Mouse (Mus musculus) lung, postnatal 10 days (tissue): Measurements from ENCODE around the gene Cdc34.
A peak's percentile ranks its signal among the peaks of the same experiment; 100 is the strongest.
"Not testable (repeated sequence)": the region's sequence is repeated elsewhere in the genome, so short reads cannot be mapped to it uniquely, and the experiment has no call there.

ENCODE experiments used
- DNase-seq: peaks from one replicate; pipeline ENCODE4 v3.0.0; 2021

Gene Cdc34

DNA sequence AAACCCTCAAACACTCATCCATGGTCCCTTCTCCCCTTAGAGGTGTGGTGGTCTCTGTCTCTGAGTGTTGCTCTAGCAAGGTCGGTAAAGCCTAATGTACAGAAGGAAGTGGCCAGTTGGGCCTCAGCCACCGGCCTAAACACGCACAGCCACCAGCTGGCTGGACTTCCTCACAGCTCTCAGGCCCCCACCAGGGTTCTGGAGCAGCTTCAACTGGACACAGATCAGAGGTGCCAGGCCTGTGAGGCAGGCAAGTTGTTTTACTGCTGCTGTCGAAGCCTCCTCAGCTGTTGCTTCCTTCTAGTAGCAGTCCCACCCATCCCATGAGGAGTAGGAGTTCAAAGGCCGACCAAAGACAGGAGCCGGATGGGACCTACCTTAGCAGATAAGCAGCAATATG, 15.9 kb downstream of the Cdc34 start:
- peak; percentile 71 for DNase-seq

DNA sequence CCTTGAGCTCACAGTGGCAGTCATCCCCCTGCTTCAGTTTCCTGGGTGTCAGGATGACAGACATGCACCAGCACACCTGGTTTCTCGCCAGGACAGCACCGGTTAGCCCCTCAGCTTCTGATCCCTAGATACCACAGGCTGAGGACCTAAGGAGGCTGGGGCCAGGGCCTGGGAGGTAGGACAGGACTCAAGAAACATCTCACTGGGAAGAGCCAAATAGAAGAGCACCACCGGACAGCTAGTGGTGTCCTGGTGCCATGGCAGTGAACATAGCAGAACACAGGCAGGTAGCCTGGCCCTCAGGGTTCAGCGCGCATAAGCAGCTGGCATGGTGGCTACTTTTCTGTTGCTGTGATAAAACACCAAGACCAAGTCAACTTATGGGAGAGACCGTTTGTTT, 16.5 kb downstream of the Cdc34 start:
- DNase-seq: no peak

DNA sequence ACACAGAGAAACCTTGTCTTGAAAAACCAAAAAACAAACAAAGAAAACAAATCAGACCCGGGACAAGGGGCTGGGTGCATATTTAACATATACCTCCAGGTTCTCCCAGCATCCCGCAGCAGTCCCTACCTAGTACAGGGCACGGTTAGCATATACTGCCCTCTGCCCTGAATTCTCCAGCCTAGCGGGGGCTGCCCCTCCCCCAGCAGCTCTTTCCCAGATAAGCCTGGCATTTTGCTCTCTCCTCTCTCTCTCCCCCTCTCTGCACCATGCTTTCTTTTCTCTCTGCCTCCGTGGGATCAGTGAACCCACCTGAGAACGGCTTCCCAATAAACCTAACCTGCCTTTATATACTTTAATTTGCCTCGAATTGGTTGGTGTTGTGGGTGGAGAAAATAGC, 18.7 kb downstream of the Cdc34 start:
- no peak for DNase-seq

DNA sequence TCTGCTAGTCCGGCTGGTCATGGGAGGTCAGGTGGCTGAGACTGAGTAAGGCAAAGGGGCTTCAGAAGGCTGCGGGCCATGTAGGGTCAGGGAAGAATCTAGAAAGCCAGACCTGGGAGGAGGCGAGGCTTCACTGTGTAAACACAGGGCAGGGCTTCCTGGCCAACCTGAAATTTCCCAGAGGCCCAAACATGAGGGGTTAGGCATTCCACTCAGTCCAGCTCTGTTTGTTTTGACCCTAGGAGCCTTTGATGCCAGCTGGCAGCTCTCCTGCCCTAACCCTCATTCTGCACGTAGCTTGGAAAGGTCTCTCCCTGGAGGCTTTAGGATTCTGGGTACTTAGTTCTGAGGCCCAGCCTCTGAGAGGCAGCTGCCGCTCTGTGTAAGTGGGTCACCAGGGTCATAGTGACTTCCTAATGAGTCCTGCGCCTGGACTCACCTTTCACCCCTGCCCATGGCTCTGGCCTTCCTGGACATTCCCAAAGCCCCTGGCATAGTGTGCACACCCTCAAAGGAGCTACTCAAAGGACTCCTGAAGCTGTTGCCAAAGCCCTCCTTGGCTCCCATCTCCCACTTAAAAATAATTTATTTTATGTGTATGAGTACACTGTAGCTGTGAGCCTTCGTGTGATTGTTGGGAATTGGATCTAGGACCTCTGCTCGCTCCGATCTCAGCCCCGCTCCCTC, 19.6 kb downstream of the Cdc34 start:
- peak; percentile 81 for DNase-seq

DNA sequence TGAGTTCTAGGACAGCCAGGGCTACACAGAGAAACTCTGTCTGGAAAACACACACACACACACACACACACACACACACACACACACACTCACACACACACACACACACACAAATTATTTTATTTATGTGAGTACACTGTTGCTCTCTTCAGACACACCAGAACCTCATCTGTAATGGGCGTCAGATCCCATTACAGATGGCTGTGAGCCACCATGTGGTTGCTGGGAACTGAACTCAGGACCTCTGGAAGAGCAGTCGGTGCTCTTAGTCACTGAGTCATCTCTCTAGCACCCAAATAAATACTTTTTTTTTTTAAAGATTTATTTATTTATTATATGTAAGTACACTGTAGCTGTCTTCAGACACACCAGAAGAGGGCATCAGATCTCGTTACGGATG, 21.0 kb downstream of the Cdc34 start:
- not testable (repeated sequence) for DNase-seq

DNA sequence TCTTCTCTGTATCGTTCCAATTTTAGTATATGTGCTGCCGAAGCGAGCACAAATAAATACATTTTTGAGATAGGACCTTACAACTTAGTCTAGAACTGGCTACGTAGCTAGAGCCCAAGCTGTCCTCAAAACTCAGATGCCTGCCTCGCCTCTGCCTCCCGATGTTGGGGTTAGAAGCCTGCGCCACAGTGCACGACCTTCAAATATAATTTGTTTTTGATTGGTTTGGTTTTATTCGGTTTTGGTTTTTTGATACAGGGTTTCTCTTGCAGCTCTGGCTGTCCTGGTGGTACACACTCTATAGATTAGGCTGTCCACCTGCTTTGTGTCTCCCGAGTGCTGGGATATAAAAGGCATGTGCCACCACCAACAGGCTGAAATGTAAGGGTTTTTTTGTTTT, 21.5 kb downstream of the Cdc34 start:
- DNase-seq: no peak

DNA sequence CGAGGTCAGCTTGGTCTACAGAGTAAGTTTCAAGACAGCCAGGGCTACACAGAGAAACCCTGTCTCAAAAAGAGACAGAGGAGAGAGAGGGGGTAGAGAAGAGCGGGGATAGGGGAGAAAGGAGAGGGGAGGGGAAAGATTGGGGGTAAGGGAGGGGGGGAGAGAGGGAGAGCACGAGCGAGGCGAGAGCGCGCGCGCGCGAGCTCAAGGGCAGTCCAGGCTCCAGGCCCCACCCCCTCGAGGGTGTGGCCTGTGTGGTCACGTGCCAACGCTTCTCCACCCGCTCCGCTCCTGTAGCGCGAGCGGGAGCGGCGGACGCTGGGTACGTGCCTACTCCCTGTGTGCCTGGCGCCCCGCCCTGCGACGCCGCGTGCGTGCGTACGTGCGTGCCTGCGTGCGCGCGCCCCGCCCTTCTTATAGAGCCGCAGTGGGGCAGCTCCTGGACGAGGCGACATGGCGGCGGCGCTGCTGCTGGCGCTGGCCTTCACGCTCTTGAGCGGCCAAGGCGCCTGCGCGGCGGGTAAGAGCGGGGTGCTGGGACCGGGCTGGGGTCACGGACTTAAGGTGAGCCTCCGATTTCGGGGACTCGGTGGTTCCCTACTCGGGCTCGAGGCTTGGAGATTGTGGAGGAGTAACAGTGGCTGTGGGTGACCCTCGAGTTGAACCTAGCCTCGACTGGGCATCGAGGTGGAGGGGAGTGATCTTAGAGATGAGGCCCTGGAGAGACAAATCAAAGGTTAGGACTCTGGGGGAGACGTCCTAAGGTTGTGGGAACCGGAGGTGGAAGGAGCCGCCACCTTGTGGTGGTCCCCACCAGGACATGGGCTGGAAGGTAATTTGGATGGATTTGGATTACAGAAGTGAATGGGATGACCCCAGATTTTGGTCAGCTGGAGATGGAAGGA, 22.3 kb downstream of the Cdc34 start, which contains the start of gene Bsg:
TSS of gene Bsg (plus strand) at position 427 of the 905 bp plus-strand sequence.
- peak; percentile 99 for DNase-seq

DNA sequence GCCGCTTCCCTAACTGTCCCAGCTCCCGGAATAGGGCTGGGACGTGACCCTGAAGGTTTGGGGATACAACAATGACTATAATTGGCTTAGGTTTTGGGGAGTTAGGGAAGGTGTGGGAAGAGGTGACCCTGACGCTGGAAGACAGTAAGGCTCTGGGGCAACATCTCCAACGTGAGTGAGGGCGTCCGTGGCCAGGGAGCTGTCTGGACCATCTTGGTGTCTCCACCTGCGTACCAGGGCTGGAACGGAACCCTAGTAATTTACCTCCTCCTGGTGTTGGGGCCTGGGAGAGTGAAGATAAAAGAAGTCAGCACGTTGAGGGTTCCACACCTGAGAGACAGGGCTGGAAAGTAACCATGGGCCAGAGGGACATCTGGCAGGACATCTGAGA, 23.0 kb downstream of the Cdc34 start:
- DNase-seq: no peak

DNA sequence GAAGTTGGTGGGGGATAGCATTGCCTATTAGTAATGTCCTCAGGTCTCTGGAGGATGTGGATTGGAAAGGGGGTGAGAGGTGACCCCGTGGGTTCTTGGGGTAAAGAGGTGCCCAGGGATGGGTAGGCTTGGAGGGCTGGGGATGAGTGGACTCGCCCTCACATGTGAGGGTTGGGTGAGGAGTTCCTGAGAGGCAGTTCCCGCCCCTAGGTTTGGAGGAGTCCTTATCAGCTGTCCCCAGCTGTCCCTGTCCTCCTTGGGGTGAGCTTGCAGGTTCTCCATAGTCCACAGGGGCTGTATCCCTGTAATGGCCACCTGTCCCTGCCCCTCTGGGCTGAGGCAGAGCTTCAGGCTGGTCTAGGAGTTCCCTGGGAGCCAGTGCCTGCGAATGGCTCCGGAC, 24.0 kb downstream of the Cdc34 start:
- DNase-seq: no peak

DNA sequence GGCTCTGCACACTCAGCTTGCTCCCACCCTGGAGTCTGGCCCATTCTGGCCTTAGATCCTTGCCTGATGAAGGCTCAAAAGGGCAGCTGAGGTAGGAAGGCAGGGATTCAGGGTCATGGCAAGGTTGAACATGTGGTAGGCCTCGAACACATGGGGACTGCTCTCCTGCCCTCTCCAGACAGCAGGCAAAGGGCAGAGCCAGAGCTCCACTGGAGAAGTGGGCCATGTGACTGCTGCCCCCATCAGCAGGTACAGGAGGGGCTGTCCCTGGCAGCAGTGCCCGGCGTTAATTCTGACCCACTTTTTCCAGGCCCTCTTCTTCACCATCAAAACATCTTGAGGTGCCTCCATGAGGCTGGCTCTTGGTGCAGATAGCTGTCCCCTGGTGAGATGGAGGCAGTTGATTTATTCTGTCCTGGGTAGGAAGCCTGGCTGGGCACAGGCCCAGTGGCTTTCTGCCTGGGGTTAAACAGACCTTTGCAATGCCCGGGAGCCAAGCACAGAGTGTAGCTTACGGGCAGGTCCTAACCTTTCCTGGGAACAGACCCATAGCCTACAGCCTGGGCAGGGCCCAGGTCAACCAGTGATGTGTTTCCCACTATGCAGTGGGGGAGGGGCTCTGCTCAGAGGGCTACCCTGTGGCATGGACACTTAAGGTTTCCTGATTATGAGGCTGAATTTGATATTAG, 24.6 kb downstream of the Cdc34 start:
- DNase-seq: no peak

DNA sequence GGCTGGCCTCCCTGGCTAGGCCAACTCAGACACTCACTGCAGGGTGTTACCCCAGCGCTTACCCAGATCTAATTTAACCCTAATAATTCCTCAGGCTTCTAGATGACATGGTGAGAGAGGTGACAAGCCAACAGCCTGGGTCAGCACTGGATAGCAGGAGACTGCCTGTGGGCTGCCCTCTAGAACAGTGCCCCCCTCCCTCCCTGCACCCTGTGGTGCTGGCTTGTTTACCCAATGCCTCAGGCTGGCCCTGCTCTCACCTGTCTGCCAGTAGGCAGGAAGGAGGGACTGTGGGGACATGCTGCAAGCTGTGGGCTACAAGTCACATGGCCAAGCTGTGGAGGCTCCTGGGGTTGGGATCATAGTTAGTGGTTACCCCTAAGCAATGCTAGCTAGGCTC, 25.2 kb downstream of the Cdc34 start:
- no peak for DNase-seq

DNA sequence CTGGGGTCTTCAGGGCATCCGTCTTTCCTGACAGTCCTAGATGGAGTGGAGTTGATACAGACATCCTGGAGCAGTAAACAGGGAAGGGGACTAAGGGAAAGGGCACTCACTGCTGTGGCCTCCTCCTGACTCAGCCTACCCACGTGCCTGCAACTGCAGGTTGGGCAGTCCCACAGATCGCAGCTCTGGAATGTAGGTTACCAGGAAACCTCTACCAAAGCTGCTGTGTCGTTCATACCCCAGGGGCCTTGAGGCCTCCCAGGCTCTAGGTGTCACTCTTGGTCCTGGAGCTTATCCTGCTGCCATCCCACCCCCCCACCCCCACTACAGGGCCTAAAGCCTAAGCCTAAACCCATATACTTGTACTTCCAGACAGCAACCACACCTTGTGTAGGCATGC, 25.8 kb downstream of the Cdc34 start:
- DNase-seq: no peak

DNA sequence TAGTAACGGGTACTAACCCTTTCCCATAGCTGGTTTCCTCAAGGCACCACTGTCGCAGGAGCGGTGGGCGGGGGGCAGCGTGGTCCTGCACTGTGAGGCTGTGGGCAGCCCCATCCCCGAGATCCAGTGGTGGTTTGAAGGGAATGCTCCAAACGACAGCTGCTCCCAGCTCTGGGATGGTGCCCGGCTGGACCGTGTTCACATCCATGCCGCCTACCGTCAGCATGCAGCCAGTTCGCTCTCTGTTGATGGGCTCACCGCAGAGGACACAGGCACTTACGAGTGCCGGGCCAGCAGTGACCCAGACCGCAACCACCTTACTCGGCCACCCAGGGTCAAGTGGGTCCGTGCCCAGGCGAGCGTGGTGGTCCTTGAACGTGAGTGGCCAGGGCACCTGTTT, 26.7 kb downstream of the Cdc34 start:
- DNase-seq: no peak

DNA sequence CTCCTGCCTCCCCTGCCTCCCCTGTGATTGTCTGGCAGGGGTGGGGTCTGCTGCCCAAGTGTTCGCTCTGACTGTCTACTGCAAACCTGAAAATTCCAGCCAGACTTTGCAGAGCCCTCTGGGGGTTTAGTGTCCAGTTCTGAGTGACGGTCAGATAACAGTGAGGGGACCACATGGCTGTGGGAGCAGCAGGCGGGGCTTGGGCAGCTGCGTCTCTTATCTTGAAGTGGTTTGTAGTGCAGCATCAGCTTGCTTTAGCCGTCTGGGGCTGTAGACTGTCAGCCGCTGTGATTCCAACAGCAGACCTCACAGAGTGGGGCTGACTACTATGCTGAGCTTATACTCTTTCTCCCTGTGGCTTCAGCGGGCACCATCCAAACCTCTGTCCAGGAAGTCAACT, 27.3 kb downstream of the Cdc34 start:
- DNase-seq: no peak

DNA sequence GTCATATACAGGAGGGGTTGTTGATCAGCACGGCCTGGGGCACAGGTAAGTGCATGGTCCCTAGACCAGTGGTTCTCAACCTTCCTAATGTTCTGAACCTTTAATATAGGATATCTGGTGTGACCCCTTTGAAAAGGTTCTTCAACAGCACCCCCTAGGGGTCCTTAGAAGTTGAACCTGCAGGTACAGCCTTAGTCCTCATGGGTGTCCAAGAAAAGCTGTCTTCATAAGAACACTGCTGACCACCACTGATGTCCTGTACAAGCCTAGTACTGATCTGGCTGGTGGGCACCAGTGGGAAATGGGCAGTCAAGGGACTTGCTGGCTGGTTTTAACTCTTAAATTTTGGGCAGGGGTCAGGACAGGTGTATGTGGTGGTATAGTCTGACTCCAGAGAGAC, 30.0 kb downstream of the Cdc34 start:
- no peak for DNase-seq

DNA sequence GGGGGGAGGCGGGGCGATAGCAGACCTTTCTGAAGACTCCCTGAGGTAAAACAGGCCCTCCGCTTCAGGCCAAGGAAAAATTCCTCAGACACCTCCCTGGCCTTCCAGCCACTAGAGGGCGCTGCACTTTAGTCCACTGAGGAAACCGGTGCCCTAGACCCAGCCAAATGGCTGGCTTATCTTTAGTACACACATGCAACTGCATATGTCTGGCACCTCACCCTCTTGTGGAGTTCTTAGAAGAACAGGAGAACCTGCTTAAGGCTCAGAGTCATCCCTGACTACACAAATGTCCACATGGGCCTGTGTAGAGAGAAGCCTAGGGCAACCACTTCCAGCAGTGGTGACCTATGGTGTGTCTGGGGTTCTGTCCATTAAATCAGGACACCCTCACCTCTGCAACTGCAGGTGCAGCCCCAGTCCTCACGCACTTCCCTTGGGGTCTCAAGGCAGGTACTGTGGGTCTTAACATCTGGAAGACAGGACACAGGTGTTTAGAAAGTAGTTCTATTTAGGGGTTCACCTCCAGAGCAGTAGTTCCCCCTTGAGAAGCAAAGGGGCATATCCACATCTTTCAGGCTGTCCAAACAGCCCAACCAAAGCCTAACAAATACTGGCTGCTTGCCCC, 30.6 kb downstream of the Cdc34 start:
- peak; percentile 88 for DNase-seq

DNA sequence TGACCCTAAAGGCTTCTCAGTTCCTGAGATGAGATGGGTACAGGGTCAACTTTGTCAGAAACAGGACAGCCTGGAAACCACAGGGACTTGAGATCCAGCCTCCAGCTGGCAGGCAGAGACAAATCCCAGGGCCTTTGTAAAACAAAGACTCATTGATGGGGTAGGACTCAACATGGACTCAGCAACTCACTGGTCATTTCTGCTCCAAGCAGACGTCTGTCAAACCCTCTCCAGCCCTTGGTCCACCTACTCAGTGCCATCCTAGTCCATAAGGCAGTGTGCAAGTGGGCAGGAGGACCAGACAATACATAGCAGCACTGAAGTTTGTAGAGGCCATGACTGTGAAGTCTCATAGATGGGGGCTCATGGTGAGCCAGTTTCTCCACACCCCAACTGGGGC, 31.2 kb downstream of the Cdc34 start:
- DNase-seq: no peak

DNA sequence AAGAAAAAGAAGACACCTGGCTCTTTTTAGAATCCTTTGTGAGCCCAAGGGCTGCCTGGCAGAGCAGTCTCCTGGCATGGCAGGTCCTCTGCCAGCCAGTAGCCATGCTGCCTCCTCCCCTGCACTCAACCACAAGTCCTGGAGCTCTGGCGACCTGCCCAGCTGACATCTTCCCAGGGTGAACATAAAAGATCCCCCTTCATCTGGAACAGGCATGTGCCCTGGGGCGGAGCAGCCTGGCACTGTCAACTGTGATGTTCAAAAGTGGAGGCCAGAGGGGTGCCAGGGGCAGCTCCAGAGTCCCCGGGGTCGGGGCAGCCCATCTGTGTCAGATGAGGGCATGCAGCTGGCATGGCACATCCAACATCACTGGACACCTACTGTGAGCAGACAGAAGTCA, 33.0 kb downstream of the Cdc34 start:
- DNase-seq: no peak

DNA sequence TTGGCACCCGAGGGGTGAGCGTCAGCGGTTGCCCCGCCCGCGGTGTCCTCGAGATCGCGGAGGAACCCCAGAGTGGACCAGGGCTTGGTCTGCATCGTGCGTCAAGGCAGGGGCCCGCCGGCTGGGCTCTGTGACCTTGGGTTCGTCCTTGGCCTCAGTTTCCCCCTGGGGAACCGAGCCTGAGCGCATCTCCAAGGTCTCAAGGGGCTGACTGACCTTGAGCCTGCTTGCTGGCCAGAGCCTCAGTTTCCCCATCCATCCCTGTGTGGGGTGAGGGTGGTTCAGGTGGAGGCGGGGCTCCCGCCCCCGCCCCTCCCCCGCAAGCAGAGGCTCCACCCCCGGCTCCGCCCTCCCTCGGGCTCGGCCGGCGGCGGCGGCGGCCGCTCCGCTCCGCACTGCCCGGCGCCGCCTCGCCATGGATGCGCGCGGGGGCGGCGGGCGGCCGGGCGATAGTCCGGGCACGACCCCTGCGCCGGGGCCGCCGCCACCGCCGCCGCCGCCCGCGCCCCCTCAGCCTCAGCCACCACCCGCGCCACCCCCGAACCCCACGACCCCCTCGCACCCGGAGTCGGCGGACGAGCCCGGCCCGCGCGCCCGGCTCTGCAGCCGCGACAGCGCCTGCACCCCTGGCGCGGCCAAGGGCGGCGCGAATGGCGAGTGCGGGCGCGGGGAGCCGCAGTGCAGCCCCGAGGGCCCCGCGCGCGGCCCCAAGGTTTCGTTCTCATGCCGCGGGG, 34.4 kb downstream of the Cdc34 start, which contains the start of gene Hcn2:
TSS of gene Hcn2 (plus strand) at position 381 of the 734 bp plus-strand sequence.
- no peak for DNase-seq

DNA sequence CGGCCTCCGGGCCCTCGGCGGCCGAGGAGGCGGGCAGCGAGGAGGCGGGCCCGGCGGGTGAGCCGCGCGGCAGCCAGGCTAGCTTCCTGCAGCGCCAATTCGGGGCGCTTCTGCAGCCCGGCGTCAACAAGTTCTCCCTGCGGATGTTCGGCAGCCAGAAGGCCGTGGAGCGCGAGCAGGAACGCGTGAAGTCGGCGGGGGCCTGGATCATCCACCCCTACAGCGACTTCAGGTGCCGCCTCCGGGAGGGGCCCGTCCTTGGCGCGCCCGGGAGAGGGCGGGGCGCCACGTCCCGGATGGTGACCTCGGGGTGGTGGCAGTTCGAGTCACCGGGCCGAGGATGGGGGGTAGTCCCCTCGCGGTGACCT, 35.0 kb downstream of the Cdc34 start:
- no peak for DNase-seq

DNA sequence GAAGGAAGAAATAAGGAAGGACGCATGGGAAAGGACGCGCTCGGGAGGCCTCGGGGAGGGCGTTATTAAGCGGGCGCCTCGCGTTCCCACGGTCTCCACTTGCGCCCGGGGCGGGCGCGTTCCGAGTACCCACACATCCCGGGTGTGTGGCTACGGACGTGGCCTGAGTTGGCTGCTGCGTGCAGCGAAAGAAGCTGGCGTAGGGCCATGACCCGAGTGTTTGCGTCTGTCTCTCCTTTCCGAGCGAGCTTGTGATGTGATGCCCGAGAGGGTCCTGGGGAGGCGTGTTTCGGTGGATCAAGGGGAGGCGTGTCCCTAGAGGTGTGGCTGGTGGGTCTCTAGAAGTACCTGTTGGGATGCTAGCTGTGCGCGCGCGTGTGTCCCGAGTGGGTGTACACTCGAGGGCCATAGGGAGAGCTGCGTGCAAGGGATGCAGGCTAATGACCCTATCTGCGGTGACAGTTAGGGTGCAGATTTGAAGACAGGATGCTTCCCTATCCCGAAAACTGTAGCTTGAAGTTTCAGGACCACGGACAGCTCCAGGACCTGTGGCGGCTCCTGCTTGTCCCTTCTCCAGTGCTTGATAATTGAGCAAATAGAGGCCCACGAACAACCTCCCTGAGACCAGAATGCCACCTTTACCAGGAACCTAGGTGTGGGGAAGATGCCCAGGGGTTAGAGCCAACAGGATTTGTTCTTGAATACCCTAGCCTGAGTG, 35.8 kb downstream of the Cdc34 start:
- peak; percentile 86 for DNase-seq

DNA sequence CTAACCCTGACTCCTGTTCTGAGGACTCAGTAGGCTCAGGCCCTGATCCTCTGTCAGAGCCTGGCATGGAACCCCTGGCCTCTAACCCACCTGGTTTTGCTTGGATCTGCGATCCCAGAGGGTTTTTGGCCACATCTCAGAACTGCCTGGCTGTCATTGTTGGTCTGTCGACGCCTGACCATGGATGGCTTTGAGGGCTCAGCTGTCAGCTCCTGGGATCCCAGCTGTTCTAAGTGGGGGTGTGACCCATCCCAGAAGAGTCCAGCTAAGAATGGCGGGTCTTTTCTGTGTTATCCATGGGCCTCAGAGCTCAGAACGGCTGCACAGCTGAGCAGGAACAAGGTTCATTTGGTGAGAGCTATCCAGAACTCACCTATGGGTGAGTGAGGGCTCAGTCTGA, 39.1 kb downstream of the Cdc34 start:
- DNase-seq: no peak
